Mouse (Mus musculus) erythroid progenitor cell, adult 5-6 weeks (primary cell): Measurements from ENCODE around the gene Ncoa5. TPM values are rescaled to one million over a fixed set of nuclear protein-coding genes. Genes with fewer than 3 reads are reported as not detected.

ENCODE experiments used
- ATAC-seq: replicated peaks from 2 replicates; pipeline ENCODE4 v1.8.0; 2016; ENCODE audit warnings: moderate number of reproducible peaks, mild to moderate bottlenecking, moderate TSS enrichment, inconsistent platforms; ENCODE audit not compliant: poor library complexity, low FRiP score, severe bottlenecking
- total RNA-seq, 2 experiments: library from RNA; stranded (forward) in 1 of 2; stranded (reverse) in 1 of 2; fragments of 150-400 nt in 1 of 2; fragments of 186-747, 209-891 nt in 1 of 2; gene quantifications; 2 replicates each; pipeline versions ENCODE4 v1.2.3 to v1.2.4; 2015 to 2017; ENCODE audit warnings: low replicate concordance in 2 of 2

Ncoa5 gene
- total RNA-seq, 2 experiments from 2014 or later = 8.4 to 13.5 TPM

DNA sequence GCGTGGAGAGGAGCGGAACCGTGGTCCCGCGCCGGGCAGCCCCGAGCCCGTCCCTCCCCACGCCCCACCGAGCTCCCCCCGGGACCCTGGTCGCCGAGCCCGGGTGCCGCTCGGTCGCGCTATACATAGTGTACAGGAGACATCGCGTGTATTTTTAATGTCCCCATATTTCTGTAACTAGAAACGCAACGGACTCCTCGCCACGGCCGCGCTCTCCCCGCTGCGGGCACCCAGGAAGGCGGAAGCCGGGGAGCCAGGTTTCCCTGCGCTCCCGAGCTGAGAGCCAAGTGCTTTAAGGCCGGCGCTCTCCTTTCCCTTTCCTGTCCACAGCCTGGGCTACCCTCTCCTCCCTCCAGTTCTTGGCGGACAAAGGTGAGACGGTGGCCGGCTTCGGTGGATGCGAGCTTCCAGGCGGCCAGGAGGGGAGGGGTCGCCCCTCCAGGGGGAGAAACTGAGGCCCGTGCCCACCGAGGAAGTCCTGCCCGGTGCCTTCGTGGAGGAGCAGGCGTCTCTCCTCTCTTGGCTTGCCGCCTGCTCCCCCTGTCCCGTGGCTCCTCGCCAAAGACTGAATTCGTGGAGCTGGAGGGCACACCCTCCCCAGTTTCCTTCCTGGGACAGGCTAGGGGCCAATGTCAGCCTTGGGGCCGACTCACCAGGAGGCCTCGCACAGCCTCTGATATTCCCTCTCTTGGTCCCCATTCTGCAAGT lies 36.8 kb downstream of the Ncoa5 start:
- no peak for ATAC-seq

DNA sequence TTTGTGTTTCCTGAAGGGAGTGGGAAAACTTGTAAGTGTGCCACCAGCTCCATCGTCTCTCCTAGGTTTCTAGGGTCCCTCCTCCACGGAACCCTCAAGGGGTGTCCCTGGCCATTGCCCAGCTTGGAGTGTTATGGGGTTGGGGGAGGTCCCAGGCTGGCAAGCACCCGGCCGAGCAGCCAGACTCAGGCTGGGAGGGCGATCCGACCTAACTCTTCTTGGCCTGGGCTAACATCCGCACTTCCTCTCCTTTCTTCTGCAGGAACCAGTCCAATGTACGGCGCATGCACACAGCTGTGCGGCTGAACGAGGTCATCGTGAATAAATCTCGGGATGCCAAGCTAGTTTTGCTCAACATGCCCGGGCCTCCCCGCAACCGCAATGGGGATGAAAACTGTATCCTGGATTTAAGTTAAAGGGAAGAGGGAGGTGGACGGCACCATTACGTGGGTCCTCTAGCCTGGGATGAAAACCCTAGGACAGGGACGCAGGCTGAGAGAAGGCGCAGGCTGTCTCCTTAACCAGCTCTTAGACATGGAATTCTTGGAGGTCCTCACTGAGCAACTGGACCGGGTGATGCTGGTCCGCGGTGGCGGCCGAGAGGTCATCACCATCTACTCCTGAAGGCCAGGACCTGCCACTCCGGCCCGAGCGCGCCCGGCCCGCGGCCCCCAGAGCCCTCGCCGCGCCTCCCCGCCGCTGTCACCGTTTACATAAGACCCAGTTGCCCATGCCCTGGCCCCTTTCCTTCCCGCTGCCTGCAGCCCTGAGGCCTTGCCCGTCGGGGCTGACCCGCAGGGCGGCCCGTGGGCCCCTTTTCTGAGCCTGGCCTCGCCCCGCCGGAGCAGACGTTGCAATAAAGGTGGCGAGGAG lies 37.6 kb downstream of the Ncoa5 start:
- ATAC-seq = no peak

DNA sequence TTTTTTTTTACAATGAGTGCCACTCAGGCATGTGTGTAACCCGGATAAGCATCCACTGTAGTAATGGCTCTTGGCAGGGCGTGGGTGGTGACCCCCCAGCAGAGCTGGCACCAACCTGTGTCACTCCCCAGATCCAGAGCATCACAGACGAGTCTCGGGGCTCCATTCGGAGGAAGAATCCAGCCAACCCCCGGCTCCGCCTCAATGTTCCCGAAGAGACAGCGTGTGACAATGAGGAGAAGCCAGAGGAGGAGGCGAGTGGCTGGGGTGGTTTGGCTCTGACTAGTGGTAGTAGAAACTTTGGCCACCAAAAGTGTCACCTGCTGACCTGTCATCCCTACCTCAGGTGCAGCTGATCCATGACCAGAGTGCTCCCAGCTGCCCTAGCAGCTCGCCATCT lies 38.7 kb downstream of the Ncoa5 start:
- no peak for ATAC-seq

DNA sequence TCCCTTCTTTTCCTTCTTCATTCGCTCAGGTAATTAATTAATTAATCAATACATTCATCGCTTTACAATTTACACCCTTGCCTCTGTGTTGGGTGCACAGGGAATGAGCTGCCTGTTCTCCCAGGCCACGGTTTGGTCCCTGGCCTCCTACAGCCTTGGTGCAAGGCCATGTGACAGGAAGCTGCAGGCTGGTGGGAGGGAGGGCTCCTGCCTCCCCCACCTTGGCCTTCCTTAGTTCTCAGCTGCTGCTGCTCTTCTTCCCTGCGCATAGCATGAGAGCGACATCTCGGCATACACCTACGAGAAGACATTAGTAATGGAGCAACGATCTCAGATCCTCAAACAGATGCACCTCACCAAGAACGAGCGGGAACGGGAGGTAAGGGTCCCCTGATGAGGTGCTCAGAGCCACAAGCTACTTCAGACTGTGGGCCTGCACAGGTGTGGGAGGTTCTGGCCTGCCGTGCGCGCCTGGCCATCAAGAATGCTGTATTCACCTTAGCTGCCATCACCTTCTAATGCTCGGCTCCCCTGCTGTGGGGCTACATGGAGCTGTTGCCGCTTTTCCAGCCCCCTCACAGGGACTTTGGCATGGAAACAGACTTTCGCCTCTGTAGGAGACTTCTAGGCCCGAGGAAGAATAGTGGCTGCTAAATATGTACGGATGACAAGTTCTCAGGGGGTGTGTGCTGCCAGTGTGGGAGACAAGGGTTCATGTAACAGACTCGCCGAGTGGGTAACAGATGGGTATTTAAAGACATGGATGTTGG lies 39.8 kb downstream of the Ncoa5 start:
- ATAC-seq = no peak

DNA sequence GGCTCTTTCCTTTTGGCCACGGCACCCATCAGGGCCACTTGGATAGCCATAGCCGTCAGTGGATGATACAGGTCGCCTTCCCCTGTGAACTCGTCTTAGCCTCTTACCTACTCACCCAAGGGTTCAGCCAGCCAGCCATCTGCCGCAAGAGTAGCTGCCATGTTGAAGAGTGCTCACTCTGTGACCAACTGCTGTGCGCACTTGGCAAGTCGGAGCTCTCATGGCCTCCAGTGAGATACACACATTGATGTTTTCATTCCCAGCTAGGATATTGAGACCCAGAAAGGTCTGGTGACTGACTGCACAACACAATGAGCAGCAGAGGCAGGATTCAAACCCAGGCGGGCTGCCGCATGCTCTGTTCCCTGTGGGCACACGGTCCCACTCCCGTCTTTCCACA lies 40.5 kb downstream of the Ncoa5 start:
- no peak for ATAC-seq

DNA sequence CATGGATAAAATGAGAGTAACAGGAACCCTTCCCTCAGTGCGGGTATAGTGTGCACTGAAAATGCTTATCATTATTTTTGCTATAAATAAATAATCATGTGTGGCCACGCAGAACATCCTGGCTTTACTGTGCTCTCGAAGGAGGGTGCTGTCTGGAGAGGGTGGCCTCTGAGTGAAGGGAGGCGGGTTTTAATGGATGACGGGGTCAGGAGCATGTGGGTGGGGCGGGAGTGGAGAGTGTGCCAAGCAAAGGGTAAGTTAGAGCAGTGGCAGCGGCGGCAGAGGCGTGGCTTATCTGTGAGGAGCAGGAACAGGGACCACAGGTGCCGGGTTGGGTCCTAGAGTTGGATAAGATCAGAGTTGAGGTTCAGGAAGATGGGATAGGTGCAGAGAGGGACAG lies 42.9 kb downstream of the Ncoa5 start:
- no peak for ATAC-seq

DNA sequence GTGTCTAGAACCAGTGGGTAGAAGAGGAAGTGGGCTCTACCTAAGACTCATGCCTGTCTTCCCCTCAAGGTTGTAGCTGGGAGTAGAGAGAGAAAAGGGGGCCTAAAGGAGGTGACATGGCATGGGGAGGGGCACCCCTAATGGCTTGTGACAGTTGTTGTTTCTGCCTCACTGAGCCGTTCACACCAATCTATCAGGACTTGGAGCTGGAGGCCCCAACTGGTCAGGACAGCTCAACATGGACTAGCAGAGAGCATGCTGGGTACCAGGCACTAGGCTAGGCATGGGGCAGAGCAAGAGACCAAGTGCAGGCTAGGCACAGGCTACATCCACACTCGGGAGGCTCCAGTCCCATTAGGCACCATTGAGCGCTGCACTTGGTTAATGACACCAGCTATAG lies 43.6 kb downstream of the Ncoa5 start:
- ATAC-seq = no peak

DNA sequence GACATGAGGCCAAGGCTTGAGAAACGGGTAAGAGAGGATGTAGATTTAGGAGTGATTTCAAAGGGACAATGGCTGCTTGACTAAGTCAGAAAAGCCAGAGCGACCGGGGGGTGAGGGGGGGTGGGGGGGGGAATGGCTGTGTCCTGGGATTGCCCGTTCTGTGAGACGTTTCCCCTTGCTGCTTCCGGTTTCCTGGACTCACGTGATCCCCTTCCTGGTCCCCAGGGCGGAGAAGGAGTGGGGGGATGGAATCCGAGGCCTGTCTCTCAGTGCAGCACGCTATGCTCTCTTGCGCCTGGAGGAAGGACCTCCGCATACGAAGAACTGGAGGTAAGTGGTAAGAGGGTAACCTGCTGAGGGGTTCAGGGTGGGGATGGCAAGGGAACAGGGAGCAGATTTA lies 45.9 kb downstream of the Ncoa5 start:
- no peak for ATAC-seq

DNA sequence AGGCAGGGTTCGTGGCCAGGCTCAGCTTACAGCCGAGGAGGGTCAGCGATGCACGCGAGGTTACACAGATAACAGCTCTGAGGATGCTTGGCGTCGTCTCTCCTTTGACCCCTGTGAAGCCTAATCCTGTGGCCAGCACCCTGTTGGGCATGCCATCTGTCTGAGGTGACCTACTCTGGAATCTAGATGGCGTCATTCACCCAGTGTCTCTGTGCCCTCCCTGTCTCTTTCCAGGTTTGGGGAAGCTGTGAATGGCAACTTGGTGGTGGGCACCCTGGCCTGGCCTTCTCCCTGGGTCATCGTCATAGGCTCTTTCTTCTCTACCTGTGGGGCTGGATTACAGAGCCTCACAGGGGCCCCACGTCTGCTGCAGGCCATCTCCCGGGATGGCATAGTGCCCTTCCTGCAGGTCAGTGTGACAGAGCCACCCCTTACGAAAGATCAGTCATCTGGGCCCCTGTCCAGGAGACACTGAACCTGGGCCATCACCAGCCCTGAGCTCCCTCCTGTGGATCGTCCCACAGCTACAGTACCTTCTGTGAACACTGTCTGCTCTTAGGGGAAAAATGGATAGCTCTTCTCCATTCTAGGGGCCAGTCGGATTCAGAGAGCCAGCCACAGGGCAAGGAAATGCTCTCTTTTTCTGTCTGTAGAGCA lies 48.2 kb downstream of the Ncoa5 start:
- ATAC-seq = no peak

DNA sequence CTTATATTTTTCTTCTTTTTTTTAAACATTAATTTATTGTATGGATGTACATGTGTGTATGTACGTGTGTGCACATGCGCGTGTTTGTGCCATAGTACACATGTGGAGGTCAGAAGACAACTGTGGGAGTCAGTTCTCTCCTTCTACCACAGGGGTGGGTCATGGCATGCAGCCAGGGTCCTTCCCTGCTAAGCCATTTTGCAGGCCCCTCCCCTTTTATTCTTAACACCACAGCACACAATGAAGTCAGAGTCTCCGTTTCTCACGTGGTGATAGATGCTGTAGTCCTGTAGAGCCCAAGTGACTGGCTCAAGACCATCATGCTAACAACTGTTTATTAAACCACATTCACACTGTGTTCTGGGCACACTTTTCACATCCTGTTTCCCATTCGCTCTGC lies 48.7 kb downstream of the Ncoa5 start:
- no peak for ATAC-seq

DNA sequence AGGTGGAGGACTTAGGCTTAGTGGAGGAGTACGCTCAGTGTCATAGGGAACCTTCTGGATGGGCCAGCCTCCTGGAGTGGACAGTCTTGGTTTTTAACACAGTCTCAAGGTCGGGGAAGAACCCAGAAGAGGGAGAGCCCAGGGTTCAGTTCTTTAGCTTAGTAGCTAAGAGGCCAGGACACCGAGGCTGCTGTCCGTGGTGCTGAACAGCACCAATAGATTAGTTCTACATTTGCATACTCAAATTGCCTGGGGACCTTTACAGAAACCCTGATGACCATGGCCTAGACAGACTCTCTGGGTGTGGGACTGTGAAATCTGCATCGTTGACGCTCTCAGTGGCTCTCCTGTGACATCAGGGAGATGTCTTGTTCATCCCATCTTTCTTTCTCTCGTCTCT lies 54.9 kb downstream of the Ncoa5 start:
- no peak for ATAC-seq

DNA sequence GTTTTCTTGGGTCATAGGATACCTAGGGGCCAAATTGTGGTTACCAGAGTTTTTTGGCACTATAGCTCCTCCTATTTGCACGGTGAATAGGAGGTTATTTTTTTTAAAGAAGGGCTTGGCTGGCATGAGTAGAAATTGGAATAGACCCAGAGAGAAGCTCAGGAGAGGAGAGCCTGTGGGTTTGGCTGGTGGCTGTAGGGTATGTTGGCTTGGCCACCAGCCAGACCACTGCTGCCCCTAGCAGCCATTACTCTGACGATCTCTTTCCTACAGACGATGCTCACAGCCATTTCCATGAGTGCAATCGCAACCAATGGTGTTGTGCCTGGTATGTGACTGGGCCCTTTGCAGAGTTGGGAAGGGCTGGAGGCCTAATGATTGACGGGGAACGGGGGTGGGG lies 59.1 kb downstream of the Ncoa5 start:
- ATAC-seq = no peak

DNA sequence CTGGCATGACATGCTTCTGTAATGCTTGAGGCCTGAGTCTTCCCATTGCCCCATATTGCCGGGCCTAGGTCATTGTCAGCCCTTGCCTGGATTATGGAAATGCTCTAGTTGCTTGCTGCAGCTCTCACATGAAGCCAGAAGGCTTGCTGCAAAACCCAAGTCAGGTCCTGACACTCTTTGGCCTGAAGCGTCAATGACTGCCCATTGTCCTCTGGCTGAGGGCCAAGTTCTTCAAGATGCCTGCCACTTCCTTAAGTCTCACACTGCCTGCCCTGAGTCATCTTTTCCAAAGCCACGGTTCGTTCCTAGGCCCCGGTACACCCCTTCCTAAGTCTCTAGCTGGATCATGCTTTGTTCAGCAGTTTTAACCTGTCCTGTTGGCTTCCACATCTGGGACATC lies 62.0 kb downstream of the Ncoa5 start:
- no peak for ATAC-seq

DNA sequence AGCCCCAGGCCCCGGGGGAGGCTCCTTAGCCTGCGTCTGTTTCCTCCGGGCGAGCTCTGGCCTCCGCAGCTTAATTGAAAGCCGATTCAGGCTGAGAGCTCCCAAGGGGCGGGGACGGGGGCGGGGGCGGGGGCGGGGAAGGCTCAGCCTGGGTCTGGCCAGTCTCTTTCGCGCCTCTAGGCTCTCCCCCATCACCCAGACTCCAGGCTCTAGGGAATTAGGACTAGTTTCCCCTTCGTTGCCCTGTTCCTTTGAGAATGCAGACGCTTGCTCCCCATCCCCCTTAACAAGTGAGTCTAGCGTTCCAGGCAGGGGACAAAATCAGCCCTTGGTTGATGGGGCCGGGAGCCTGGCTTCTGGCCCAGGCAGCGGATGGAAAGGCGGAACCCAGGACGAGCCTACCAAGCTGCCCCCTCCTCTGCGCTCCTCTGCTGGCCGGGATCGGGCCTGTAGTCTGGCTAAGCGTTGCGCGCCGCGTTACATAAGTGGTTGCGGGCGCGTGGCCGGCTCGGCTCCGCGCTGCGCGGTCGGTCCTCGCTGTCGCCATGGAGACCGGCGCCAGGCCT lies 64.0 kb downstream of the Ncoa5 start:
- no peak for ATAC-seq

DNA sequence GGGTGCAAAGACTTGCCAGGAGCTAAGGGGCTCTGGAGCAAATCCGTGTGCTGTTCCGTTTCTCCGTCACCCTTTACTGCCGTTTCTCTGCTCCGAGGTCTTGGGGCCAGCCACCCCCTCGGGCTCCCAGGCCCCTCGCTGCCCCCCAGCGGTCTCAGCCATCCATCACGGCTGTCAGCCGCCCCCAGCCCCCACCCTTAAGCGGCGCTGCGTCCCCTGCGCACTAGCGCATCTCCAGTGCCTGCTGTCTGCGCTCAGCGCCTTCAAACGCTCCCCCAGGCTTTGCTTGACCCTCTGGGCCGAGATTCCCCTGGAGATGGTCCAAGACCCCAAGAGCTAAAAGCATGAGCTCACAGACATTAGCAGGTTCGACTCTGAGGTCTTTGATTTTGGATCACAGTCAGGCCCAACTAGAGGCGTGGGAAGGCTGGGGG lies 65.3 kb downstream of the Ncoa5 start:
- no peak for ATAC-seq

DNA sequence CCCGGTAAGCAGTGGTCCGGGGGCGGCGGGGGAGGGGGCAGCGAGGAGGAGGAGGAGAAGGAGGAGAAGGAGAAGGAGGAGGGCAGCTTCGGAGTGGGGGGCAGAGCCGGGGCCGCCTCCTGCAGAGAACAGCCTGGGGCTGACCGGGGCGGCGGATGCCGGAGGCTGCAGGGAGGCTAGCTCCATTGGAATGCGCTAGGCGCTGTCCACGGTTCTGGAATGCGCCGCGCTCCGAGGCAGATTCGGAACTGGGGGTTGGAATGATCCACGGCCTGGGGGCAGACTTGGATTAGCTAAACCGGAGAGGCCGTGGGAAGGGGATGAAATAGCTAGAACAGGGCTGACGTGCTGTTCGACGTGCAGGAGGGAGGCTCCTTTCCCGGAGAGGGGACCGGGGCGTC lies 66.2 kb downstream of the Ncoa5 start:
- ATAC-seq = no peak

DNA sequence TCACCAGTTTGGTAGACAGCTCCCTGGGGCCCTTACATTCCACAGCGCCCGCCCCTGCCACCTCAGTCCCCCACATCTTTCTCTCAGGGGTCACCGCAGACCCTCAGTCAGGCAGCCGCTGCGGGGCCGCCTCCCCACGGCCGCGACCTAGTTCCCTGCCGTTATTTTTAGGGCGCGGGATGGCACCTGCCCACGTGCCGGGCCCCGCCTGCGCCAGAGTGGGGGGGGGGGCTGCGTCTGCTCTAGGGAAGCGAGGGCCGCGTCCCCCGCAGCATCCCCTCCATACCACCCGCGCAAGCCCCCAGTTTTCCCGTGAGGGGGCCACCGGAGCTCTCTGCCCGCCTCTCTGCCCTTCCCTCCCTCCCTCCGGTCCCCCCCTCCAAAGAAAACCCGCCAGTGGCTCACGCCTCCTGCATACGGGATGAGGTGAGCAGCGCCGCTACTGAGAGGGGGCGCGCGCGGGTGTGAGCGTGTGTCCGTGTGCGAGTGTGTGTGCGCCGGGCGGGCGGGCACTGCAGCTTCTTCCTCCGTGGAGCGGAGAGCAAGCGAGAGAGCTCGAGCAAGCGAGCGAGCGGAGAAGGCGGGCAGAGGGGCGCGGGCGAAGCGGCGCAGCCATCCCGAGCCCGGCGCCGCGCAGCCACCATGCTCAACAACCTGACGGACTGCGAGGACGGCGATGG lies 66.8 kb downstream of the Ncoa5 start:
- no peak for ATAC-seq

DNA sequence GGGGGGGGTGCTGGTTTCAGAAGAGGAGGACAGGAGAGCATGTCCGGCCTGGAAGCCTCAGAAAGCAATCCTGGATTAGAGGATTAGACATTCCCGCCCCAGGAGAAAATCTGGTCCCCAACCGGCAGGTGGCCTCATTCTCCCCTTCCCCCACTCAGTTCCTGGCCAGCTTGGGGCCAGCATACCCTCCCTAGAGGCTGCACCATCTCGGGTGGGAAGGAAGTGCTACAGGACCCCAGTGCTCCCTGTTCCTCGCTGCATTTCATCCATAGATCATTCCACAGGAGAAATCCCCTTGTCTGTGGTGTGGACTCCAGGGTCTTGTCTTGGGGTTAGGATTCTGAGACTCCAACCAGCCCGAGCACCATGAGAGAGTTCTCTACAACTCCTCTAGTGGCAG lies 67.5 kb downstream of the Ncoa5 start:
- no peak for ATAC-seq

DNA sequence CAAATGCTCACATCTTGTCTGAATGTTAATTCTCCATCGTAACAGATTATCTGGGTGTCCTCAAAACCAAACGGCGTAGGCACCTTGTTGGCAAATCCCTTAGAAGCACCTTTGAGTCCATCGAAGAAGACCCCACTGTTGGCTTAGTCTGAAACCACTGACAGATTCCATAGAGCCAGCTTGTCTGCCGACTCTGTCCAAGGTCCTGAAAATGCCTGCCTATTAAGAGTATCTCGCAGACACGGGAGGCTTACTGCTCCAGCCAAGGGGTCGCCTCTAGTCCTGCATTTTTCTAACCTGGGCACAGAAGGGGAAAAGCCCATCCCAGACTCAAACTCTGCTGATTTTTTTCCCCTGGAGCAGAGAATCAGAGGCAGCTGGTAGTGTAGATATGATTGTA lies 68.3 kb downstream of the Ncoa5 start:
- no peak for ATAC-seq
